Mouse (Mus musculus) kidney, postnatal 25 days (tissue): ENCODE data around the gene Gpr146.
"Not testable (repeated sequence)": the region's sequence is repeated elsewhere in the genome, so short reads cannot be mapped to it uniquely, and the experiment has no call there.

Experiments used
- DNase-seq, 2 experiments: peaks; one replicate each; pipeline ENCODE4 v3.0.0; 2021; ENCODE audit warnings: mixed read lengths in 2 of 2

Gpr146 gene

DNA sequence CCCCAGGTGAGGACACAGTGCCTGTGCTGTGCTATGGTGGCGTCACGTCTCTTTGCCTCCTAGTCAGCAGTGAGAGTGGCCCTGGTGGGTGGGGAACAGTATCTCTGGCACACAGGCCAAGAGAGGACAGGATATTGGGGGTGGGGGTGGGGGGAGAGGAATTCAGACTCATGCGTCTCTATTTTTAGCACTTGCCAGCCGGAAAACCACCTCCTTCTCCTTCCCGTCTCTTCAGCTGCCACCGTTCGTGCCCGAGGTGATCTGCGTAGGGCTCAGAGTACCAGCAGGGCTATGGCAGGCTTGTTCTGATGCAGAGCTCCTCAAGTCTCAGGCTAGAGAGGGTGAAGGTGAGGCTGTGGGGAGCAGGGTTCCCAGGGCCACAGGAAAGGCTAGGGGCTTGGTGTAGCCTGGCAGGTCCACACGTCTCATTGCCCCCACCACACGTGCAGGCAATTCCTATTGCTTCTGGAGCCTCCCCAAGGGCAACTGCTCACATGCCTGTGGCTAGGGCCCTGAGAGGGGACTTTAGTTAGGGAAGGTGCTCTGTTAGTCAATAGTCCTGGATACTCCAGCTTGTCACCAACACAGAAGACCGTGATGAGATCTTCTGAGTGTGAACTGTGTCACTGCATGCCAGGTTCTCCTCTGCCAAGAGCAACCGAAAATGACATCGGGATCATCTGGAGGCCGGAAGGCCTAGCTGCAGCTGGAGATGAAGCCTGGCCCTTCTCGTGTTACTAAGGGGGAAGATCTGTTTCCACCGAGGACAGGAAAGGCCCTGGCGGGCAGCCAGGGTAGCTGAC lies at the start of gene Gpr146:
Gpr146 (plus strand) TSS at position 230 of the 803 bp plus-strand sequence.
- peak; percentile 87 to 92 for DNase-seq

DNA sequence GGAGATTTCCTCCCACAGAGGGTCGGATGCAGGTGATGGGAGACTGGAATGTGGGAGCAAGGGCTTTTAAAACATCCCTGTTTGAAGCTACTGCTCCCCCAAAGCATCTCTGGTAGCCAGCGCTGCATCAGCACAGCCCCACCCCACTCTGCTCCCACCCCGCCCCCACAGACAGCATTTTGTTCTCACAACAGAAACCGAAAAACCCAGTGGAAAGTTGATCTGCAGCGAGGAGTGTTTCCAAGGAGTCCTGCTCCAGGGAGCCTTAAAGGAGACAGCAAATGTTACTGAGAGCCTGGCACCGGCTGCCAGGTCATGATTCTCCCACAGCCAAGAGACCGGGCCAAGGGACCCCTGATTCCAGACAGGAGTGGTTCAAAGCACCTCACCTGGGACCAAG lies 46.7 kb upstream of the Gpr146 start:
- DNase-seq, result no peak

DNA sequence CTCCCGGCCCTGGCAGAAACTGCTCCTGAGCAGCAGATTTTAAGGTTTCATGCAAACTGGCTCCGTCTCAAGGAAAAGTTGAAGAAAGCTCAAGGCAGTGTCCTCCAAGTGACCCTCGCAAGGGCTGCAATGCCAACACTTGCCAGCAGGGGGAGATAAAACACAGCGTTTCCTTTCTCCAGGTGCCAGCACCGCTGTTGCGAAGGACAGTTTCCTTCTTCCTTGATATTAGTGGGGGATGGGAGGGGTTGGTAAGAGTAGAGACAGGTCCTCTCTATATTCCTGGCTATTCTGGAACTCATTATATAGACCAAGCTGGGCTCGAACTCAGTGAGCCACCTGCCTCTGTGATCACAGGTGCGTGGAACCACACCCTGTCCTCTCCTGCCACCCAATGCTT lies 45.8 kb upstream of the Gpr146 start:
- DNase-seq, result peak; percentile 87 to 92

DNA sequence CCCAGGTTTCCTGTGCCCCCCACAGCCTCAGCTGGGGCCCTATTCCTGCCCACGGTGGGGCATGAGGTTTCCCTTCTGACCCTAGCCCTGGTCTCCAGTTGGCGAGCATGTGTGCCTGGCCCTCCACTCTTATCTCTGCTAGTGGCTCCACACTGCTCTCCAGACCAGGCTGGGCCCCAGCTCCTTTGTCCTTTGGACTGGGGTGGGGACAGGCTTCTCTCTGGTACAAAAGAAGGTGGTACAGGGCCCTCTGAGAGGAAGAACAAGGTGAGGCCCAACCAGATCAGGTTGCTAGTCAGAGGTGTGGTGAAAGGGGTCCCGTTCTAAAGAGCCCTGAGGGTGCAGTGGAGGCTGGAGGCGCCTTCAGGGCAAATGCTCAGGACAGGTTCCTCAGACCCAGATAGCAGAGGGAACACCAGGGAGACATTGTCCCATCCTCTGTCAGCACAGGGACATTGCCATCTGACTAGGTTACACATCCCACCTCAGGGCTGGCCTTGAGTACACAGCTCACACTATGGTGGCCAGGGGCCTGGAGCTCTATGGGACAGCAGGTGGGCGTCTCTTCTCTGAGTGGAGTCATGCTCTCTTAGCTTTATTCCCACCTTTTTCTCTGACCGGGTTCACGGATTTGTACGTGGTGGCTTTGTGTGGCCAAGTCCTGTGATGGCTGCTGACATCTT lies 44.8 kb upstream of the Gpr146 start:
- DNase-seq, result peak in 1 of 2 experiments; percentile 57

DNA sequence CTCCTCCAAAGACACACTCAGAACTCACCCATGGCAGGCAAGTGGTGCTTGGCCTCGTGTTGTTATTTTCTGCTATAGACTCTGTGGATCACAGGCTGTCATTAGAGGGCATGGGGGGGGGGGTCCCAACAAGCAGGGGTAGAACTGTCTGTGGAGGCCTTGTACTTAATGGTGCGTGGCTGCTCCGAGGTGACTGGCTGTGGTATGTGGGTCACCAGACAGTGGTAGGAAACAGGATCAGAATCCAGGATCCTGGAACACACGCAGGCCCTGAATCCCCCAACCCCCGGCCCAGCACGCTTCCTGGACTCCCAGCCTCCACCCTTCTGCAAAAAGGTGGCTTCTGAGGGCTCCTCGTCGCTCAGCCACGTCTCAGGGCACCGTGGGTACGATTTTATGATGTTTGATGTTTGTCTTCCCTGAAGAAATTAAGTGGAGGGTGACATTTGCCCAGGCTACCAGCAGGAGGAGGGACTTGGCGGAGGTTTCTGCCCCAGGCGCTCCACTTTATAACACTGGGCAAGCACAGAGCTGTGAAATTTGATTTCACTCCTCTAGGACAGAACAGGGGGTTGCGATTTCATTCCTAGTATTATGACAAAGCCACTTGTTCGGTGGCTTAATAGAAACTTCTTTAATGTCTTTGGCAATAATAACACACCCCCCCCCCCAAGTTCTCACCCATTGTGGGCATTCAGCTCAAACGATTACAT lies 44.0 kb upstream of the Gpr146 start:
- peak; percentile 67 to 68 for DNase-seq

DNA sequence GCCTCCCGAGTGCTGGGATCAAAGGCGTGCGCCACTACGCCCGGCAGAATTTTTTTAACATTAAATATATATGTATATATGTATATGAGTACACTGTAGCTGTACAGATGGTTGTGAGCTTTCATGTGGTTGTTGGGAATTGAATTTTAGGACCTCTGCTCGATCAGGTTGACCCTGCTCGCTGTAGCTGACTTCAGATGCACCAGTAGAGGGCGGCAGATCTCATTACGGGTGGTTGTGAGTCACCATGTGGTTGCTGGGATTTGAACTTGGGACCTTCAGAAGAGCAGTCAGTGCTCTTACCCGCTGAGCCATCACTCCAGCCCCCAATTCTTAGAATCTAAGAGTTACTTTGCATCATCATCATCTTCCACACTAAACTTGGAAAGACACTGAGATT lies 43.1 kb upstream of the Gpr146 start:
- DNase-seq, result not testable (repeated sequence)

DNA sequence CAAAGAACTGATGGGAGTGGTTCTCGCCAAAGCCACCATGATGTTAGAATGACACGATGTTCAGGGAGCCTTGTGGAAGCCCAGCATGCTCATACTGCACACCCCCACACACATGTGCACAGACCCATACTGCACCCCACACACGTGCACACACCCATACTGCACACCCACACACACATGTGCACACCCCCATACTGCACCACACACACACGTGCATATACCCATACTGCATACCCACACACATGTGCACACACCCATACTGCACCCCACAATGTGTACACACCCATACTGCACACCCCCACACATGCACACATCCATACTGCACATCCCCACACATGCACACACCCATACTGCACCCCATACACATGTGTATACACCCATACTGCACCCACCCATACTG lies 41.9 kb upstream of the Gpr146 start:
- DNase-seq, result no peak

DNA sequence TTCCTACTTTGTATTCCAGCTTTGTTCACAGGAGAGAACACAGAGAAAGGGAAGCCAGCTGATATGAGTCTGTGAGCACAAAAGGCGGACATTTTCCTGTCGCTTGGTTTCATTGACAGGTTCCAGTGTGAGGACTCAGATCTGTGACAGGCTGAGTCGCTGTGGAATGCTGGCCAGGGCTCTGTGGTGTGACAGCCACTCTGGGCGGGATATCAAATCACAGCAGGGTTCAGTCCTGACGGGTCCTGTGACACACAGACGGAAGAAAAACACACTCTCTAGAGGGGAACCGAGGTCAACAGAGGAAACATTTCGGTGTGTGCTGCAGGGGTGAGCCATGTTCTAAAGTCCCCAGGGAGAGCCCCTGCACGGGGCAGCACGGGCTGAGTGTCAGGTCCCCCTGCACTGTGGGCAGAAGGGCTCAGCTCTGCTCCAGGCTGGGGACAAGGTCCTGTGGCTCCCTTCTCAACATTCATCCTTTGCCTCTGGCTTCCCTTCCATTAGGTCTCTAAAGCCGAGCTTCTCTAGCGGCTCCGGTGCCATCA lies 39.6 kb upstream of the Gpr146 start:
- peak in 1 of 2 experiments; percentile 44 for DNase-seq

DNA sequence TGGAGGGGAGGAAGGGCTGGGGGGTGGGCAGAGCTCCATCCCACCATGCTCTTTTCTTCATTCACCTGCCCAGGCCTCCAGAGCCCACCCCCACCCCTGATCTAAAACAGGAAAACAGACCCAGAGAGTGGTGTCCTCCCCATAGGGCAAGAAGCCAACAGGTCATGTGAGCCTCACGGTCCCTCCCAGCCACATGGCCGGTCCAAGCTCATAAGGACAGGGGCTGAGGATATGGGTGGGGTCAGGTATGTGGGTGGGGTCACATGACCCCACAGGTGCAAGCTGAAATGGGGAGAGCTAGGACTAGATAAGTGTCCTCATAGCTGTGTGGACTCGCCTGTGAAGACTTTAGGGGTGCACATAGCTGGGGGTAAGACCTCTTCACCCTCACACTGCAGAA lies 39.1 kb upstream of the Gpr146 start:
- DNase-seq, result peak; percentile 78 to 84

DNA sequence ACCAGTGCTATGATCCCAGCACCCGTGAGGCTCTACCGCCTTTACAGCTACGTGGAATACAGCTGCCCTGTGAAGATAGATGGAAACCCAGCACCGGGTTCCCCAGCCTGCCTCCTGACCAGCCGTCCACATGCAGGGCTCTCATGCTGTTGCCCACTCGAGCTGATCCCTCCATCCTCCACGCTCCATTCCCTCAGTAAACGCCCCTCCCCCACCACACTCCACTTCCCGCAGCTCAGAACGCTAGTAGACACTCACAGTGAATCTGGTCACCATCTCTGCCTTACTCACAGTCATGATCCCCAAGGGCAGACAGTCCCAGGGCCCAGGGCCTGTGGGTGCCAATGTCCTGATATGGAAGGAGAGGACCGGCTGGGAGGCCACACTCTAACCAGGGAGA lies 38.6 kb upstream of the Gpr146 start:
- DNase-seq, result no peak

DNA sequence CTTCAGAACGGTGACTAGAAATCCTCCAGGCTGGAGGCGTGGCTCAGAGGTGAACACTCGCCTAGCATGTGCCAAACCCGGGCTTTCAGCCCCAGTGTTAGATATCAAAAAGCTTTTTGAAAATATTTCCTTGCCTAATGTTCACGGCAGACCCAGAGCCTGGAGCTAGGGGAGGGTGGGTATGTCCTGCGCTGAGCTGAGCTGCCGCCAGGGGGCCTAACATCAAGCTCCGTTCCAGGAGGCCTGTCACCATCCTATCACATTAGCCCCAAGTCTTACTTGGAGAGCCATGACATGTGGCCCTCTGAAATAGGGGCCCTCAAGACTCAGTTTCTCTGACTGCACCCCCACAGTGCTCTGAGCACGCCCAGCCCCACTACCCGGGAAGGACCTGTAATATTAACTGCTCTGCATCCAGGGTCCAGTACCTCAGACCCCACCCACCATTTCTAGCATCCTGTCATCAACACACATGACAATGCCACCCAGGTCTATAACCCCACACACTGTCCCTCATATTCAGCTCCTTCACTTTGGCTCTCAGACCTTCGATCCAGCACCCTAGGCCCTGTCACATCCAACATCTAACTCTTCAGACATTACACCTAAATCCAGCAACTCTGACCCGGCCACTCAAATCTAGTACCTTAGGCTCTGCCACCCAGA lies 33.3 kb upstream of the Gpr146 start:
- DNase-seq, result peak; percentile 82 to 86

DNA sequence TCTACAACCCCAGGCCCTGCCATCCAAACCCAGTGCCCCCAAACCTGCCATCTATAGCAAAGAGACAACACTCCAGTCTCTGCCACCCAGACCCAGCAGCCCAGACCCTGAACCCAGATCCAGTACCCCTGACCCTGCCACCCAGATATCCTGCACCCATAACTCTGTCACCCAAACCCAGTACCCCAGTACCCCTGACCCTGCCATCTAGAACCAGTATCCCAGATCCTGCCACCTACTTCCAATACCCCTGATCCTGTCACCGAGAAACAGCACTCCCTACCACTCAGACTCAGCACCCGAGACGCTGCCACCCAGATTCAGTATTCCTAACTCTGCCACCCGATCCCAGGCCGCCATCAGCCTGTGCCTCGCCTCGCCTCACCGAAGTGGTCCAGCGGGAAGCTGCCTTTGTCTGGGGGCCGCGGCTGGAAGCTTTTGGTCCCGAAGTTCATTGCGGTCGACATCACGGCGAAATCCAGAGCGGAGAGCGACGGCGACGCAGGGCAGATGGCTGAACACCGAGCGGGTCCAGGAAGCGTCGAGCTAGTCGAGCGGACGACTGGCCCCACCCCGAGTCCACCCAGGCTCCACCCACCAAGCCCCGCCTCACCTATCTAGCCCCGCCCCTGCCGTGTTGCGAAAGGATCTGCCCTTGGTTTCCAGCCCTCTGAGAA lies 32.7 kb upstream of the Gpr146 start:
- DNase-seq, result peak; percentile 97 to 98

DNA sequence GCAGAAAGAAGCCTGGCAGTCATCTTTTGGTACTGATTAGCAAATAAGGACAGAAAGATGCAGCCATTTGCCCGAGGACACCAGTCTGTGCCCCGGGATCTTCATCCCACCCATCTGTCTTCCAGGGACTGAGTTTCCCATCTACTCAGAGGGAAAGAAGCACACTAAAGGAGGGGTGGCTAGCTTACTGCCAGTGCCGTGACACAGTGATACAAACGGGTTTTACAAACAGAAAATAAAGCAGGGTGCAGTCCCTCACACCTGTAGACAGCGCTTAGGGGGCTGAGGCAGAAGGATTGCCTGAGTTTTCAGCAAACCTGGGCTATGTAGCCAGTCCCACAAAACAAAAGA lies 32.2 kb upstream of the Gpr146 start:
- DNase-seq, result no peak

DNA sequence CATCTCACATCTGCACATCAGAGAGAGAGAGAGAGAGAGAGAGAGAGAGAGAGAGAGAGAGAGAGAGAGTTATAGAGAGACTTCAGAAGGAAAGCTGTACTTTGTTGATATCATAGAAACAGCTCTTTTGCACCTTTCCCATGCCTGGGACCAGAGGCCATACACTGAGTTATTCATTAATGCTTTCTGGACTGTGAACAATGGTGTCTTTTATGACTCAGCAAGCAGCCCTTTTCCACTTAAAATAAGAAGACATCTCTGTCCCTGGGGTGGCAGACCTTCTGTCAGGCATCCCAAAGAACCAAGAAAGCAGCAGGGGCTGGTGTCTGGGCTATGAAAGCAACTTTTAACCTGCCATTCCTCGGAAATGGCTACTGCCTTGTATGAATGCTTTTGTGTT lies 30.3 kb upstream of the Gpr146 start:
- no peak for DNase-seq

DNA sequence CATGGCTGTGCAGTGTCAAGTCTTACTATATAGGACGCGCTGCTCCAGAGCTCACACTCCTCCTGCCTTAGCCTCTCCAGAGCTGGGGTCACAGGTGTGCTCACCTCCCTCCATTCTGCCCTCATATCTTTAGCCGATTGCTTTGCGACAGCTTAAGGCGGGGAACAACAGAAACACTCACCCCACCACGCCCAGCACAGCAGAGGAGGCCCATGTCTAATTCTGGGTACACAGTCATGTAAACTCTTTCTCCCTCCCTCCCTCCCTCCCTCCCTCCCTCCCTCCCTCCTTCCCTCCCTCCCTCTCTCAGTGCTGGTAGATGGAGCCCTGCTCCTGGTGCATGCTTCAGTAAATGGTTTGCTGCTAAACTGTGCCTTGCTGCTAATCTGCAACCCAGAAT lies 27.8 kb upstream of the Gpr146 start:
- DNase-seq, result no peak

DNA sequence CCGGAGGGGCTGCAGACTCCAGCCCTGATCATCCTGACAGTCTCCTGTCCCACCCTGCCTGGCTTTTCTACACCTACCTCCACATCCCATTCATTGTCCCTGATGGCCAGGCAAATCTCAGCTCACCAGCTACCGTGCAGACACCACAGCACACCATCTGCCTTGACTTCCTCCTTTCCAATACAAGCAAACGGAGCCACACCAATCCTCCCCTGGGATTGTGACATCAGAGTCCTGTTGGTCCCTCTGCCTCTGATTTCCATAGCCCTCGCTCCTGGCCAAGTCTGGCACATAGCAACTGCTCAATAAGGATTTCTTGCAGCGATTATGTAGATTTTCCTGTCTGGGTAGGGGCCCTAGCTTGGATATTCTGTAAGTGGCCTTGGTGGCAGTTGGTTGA lies 26.4 kb upstream of the Gpr146 start, which contains the start of gene Cox19:
Cox19 (minus strand) TSS at position 285 of the 400 bp plus-strand sequence.
- no peak for DNase-seq

DNA sequence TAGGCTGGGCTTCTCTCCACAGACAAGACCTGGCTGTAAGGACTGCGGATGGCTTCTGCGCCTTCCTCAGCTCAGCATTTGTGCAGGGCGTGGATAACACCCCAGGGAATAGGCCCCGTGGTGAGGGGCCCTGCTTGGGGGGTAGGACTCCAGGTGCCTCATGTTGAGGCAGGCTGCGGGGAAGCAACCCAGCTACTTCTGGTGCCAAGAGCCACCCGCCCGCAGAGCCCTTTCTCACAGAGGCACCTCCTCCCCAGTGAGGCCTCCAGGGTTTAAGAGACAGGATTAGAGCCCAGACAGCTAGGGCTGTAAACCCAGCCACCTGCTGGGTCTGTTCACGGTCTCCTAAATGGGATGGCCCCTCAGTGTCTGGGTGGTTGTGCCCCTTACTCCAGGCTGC lies 25.9 kb upstream of the Gpr146 start:
- no peak for DNase-seq

DNA sequence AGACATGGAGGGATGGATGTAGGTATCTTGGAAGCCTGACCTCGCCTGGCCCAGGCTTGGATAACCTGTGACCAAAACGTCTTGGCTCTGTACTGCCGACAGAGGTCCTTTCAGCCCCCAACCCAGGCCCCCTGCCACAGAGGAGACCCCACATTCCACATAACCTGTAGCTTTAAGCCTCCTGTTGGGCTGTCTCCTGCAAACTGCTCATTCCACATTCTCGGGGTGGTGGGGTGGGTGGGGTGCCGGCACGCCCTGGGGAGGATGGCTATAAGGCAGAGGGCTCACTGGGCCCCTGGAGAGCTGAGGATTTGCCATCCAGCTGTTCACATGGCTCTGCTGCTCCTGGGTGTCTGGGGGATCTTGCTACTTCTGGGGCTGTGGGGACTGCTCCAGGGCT lies 25.2 kb upstream of the Gpr146 start, which contains the start of gene Cyp2w1:
Cyp2w1 (plus strand) TSS at position 301 of the 400 bp plus-strand sequence.
- DNase-seq, result no peak

DNA sequence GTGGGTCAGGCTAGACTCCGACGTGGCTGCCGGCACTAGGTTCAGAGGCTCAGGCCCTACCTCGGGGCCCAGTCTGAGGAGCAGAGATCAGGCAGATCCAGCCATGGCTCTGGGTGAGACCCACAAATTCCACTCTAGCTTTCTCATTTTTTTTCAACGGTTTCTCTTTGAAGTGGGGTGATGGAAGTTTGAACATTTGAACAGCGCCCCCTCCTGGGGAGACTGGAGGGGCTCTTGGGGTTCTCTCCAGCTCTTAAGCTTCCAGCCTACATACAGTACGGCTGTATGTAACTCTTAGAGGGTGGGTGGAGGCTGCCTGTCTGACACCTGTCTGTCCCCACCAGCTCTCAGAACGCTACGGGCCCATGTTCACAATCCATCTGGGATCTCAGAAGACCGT lies 24.0 kb upstream of the Gpr146 start:
- DNase-seq, result no peak

DNA sequence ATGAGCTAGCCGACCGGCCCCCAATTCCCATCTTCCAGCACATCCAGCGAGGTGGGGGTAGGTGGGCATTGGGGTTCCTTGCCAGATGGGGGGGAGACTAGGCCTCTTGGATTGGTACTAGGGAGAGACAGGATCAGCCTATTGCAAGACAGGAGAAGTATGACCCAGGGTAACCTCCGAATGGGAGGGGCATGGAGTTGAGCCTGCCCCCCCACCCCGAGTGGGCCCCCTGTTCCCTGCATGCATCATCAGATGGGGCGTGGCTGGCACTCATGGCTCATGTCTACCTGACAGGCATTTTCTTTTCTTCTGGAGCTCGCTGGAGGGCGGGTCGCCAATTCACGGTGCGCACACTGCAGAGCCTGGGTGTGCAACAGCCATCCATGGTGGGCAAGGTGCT lies 23.6 kb upstream of the Gpr146 start:
- DNase-seq, result no peak

DNA sequence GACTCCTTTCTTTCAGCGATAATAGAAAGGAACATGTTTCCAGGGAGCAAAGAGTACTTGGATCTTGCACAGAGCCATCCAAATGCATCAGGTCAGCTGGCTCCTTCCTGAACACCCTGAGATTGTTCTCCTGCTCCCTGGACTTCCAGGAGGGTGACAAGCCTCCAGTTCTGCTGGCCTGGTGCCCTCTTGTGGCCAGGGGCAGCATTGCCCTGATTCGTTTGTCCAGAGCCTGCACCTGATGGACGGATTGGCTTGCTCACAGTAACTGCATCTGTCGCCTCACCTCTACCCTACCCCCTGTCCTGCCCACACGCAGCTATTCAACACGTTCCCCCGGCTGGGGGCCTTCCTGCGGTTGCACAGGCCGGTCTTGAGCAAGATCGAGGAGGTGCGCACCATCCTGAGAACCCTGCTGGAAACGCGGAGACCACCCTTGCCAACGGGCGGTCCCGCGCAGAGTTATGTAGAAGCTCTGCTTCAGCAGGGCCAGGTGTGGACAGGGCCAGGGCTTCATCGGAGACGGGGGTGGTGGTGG lies 22.2 kb upstream of the Gpr146 start:
- peak; percentile 90 to 93 for DNase-seq

DNA sequence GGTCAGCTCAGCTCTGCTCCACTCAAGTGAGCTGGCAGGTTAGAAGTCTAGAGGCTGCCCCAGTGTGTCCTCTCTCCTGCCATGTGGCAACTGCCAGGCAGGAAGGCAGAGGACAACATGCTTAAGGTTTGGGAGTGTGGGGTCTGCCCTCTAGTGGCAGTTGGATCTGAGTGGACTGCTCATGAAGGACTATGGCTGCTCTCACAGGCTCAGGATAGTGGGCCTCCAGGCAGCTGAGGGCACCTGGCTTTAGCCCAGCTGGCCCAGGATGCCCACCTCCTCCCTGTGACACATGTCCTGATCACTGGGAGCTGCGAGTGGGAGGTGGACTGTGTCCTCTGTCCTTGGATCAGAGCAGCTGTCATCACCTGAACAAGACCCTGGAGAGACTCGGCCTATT lies 18.8 kb upstream of the Gpr146 start:
- peak; percentile 76 to 83 for DNase-seq
